Mouse (Mus musculus): ENCODE data around the gene Hmx2.
A peak's percentile ranks its signal among the peaks of the same experiment; 100 is the strongest.

Gene Hmx2

DNA sequence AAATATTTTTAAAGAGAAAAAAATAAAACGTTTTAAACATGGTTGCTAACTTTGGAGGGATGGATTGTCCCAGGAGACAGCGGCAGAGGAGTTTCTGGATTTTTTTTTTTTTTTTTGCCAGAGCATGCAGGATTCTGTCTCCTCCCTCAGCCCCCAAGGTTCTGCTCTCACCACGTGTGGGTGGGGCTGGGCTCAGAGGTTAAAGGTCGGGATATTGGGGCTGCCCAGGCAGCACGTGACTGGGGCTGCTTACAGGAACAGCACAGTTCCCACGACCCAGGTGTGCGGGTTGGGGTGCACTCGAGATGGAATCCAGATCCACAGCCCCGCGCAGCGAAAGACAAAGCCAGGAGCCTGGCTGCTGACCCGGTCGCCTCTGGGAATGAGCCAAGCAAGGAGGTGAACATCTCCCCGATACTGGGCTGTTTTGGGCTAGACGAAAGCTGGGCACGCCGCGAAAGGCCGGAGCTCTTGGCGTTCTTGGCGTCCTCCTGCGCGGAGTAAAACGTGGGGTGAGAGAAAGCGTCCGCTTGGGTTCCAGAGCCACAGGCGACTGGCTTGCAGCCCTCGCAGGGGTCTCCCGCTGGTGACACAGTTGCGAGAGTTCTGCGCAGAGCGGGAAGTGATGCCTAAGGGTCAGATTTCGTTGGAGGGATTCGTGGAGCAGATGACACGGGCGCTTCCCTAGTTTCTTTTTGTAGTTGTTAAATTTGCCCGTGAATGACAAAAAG, 8.1 kb downstream of the Hmx2 start:
- peak; percentile 87 for DNase-seq (ENCODE audit: low read depth, low spot score)

DNA sequence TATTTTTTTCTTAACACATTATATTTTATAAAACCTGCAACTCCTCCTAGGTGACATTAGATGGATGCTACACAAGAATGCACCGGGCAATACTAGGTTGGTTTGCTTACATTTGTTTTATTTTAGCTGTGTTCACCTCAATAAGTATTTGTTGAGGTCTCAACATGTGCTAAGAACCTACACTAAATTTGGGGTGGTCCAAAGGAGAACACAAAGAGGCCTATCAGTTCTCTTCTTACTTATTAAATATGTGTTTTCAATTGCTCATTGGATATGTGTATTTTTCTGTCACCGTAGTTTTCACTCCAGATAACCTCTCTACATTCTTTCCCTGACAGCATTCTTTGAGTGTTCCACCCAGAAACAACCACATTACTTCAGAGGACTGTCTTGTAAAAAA, 9.2 kb downstream of the Hmx2 start:
- no peak for DNase-seq (ENCODE audit: low read depth, low spot score)

DNA sequence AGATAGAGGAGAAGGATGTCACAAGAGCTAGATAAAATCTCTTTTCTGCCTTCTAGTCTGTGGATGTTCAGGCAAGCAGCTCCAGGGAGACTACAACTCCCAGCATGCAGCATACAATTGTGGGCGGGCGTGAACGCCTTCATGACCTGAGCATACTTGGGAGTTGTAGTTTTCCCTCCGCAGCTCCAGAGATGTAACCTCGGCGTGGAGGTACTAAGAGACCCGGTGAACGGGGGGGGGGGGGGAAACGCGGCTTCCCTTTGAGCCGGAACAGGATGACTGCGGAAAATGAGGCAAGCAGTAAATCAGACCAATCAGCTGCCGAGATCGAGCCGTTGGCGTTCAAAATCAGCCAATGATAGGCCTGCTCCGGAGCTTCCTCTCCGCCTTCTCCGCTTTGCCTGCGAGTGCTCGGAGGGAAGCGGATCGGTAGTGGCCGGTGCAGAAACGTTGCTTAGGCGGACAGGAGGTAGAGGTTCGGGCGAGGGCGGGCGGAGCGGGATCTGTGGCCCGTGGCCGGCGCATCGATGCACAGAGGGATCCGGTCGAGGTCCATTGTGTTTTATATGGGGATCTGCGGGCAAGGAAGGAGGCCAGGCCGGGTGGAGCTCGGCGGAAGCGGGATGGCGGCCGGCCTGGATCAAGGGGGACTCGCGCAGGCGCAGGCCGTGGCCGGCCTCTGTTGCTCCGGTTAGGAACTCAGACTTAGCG, 11.6 kb downstream of the Hmx2 start, which contains the start of gene Bub3:
Gene Bub3, plus strand, starts transcription at position 237 of the 711 bp plus-strand sequence.
- peak; percentile 94 for DNase-seq (ENCODE audit: low read depth, low spot score)

DNA sequence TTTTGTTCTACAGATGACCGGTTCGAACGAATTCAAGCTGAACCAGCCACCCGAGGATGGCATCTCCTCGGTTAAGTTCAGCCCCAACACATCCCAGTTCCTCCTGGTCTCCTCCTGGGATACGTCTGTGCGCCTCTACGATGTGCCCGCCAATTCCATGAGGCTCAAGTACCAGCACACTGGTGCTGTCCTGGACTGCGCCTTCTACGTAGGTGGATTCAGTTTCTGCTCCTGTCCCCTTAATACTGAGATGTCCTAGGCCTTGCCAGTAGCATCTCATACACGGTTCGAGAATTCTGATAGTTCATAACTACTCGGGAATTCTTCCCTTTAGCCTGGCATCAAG, 12.1 kb downstream of the Hmx2 start:
- peak; percentile 48 for DNase-seq (ENCODE audit: low read depth, low spot score)

DNA sequence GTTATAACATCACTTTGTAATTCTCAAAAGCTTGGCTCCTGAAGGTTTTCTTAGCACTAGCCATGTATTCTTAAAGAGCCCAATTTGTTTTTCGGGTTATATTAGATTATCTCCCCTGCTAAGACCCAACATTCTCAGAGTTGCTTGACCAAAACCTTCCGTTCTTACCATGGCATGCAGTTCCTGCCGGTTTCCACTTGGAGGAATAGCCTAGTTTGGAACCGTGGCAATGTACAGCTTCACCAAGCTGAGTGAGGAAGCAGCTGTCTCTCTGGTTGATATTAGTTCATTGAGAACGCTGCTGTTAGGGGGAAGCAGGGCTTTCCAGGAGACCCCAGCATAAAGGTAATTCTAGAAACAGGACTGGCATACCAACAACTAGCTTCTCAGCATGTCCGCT, 26.7 kb downstream of the Hmx2 start:
- DNase-seq (ENCODE audit: low read depth, low spot score) = no peak

DNA sequence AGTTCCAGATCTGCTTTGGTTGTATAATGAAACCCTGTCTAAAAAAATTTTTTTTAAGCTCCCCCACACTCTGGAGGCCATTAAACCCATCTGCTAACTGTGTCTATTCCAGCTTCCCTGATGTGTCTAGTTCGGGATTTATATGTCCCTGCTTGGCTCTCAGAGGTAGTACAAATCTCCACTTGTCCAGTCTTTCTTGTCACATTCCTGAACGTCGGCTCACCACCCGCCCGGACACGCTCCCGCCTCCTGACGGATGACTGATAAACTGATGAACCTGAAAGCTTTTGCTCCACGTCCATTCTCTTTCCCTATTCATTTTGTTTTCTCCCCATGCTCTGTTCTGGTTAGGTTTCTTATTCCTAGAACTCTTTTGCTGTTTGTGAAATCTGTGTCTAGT, 33.6 kb downstream of the Hmx2 start:
- no peak for DNase-seq (ENCODE audit: low read depth, low spot score)

DNA sequence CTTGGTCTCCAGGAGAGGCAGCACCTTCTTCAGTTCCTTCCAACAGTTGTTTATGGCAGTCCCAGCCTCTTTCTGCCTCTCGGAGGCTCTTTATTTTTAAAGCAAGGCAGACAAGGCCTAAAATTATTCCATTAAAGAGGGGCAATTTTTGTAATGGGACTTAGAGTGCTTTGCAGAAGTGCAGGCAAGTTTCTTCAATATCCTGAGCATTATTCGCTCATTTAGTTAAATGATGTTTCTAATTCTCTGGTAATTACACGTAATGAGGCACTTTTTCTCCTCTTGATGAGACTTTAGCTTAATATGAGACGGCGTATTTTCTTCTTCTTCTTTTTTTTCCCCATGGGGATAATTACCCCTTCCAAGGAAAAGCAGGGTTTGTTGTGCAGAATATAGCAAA, 37.0 kb downstream of the Hmx2 start:
- no peak for DNase-seq (ENCODE audit: low read depth, low spot score)

DNA sequence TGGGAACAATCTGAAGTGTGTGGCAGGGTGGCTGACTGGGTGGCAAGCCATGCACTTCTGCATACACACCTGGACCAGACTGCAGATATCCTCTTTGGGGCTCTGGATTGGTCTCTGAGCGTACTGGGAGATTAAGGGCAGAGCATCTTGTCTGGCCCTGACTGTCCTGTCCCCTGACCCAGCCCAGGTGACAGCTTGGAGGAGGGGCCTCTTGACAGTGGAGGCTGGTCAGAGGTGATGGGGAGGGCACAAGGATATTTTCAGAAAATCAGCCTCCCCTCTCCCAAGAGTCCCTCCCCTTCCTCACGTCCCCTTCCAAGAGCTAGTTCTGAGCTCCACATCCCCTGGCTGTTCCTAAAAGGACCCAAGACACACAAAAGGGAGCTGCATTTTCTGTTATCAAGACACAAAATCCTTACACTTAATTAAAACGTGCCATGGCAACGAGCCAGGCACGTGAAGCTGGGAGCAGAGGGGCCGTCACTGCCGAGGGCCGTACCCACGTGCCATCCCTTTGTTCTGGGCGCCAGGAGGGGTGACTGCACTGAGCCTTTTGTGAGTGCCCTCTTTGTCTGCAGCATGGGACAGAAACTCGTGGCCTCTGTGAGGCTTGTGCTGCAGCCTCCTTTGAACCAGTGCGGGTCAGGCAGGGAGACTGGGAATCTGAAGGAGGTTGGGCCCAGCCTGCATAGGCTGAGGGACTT, 49.4 kb downstream of the Hmx2 start:
- DNase-seq (ENCODE audit: low read depth, low spot score) = no peak

DNA sequence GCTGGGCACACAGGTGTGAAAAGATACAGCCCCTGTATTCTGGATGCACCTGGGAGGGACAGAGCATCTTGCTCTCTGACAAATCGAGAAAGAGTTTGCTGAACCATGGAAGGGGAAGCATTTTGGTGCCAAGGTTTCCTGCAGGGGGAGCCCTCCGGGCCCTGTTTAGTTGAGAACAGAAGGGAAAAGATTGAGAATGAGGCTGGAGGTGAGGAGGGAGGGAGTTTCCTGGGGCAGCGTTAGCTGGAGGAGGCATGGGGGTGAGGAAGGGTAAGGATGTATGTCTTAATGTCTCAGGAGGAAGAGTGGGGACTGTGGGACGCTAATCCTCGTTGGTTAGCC, 49.9 kb downstream of the Hmx2 start:
- DNase-seq (ENCODE audit: low read depth, low spot score) = peak; percentile 42

DNA sequence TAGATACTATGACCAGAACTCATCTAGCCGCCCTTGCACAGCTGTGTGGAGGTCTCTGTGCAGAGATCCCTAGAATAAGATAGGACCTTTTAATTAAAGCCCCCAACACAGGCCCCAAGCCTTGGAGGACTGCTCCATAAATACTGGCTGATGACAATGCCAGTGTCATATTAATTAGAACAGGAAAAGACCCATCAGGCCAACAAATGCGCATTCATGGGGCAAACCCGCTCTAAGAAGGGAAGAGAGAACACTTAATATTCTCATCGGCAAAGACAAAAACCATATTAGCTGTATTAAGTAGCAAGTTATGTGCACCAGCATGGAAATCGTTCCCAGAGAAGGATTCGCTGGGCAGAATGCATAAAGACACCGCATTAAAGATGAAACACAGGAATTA, 53.5 kb downstream of the Hmx2 start:
- no peak for DNase-seq (ENCODE audit: low read depth, low spot score)

DNA sequence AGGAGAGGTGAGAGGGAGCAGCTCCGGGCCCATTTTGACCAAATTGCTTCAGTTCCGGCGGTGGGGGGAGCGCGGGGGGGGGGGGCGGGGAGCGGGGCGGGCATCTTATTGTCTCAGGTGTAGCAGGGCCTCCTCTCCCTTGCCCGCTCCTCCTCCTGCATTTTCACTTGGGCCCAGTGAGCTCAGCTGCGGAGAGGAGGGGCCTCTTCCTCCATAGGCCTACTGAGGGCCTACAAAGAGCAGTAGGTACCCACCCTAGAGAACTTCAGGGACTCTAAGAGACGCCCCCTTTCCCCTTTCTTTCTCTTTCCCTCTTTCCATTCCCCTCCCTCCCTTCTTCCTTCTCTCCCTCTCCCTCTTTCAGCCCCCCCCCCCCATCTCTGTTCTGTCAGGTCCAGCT, 54.6 kb downstream of the Hmx2 start:
- DNase-seq (ENCODE audit: low read depth, low spot score) = peak; percentile 11

DNA sequence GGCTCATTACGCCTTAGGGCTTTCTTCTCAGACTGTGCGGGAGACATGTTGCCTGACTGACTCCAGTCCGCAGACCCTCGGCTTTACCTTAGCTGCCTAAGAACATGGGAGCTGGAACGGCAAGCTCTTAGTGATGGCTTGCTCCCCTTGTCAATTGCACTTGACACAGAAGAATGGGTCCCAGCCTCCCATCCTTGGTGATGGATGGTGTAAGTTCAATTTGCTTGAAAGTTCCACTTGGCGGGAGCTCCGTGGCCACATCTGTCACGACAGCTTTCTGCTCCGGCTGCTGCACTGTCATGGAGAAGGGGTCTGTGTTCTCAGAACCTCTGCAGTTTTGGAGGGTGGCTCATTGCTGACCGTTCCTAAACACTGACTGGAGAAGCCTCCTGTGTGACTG, 56.4 kb downstream of the Hmx2 start:
- no peak for DNase-seq (ENCODE audit: low read depth, low spot score)

DNA sequence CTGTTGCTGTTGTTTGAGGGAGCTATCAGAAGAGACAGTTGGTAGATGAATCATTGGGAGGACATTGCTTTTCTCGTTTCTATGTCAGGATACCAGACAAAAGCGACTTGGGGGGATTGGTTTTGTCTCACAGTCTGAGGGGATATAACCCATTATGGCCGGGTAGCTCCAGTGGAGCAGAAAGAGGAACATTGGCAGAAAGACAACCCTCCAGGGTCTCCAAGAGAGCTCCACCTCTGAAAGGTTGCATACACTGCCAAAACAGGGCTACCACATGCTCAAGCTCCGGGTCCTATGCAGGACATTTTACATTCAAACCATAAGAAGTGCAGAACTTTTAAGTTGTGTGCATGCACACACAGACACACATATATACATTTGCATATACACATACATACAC, 56.9 kb downstream of the Hmx2 start:
- DNase-seq (ENCODE audit: low read depth, low spot score) = no peak

Data from ES-CJ7 (cell line).